Mouse (Mus musculus): ENCODE results near the gene Klhl31. TPM values are rescaled to one million over a fixed set of nuclear protein-coding genes. Genes with fewer than 3 reads are reported as not detected.

Klhl31 gene
- total RNA-seq, 2 experiments from 2014 or later, result 0.11 TPM; not detected in 1

DNA sequence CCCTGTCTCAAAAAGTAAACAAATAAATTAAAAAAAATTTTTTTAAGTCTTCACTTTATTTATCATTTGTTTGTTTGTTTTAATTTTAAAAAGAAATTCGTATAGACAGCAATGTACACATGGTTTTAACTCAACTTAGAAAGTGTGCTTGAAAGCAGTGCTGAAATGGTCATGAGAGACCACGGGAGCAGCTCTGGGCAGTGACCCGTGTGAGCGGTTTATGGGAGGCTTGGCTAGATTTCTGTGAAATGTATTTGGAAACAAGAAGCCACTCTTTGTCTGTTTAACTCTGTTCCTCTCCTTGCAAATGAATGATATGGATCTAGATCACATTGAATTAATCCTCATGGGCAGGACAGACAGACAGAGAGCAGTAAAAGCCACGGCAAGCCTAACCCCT, 59.3 kb downstream of the Klhl31 start:
- no peak for DNase-seq (ENCODE audit: low spot score in 2 of 2)

- DNase-seq (ENCODE audit: low spot score in 2 of 2), result no peak
Observed at GRCm38 (mm10) chr9:77703476-77703875, 67.2 kb downstream of the Klhl31 start.

- DNase-seq (ENCODE audit: low spot score in 2 of 2), result no peak
Observed at GRCm38 (mm10) chr9:77704108-77704507, 67.8 kb downstream of the Klhl31 start.

DNA sequence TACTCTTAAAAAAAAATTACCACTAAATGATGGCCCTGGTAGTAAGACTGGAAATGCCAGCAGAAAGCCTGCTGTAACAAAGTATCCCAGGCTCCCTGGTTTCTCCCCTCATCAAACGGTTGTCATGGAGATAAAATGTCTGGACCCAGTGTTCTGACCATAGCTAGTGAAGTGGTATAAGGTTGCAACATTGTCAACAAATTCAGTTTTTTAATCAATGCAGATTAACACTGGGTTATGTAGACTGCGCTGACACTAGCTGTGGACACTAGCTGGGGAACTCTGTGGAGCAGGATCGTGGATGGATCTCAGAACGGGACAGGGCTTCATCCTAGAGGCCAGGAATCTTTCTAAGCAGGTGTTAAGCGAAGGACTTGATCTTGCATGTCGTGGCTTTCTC, 70.2 kb downstream of the Klhl31 start:
- DNase-seq (ENCODE audit: low spot score in 2 of 2), result no peak

GRCm38 (mm10) chr9:77707433-77708139, 71.3 kb downstream of the Klhl31 start:
- DNase-seq (ENCODE audit: low spot score in 2 of 2), result no peak

DNA sequence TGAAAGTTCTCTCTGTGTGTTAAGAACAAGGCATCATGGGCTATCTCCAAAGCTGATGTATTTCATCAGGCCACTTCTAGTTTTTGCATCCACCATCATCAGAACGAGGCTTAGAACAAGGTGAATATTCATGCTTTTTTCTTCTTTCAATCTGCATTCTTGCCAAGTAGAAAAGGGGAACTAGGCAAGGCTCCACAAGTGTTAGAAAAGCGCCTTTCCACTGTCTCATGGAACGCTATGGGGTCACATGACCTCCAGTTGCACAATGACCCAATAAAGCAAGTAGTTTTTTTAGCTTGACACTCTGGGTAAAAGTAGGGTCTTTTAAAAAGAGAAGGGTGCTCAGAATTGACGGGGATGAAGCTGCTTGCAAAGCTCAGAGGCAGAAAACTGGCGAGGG, 72.7 kb downstream of the Klhl31 start:
- no peak for DNase-seq (ENCODE audit: low spot score in 2 of 2)

Other genes with a start within 250 kb of the Klhl31 start
- gene Lrrc1, start 91.6 kb upstream of the Klhl31 start, total RNA-seq (2021), result 1 to 10 TPM; 7.4 to 9.2 TPM
- 10 to 100 TPM; 35.7 to 36.0 TPM for gene Gclc, start 118.0 kb downstream of the Klhl31 start, total RNA-seq (2021)

Data from layer of hippocampus, postnatal 10 days (tissue).